Mouse (Mus musculus): Measurements from ENCODE around the gene Paqr6. TPM values are rescaled to one million over a fixed set of nuclear protein-coding genes. Genes with fewer than 3 reads are reported as not detected.

Paqr6 gene
- polyA plus RNA-seq, 1 experiment from 2014 or later, result 19.9 TPM

DNA sequence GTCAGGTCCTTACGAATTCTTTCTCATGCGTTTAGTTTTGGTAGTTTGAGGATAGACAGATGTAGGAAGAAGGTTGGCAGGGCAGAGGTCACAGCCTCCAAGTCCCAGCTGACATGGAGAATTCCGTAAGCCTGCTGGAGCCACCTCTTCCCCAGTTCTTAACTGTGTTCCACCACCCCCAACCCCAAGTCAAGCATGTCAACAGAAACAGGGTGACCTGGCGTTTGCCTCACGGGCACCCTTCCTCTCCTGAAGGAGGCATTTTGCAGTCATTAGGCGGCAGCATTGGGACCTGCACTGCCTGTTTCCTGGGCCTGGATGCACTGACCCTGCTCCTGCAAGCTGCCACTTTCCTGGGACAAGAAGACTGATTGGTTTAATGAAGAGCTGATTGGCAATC, 53.6 kb downstream of the Paqr6 start:
- Histone ChIP-seq H3K36me3 (ENCODE audit: control insufficient read depth, insufficient read depth, low read length) (peaks cover 17% of the 10 kb centered on the region; the same call in 1 of the 2 replicates), H3K4me3 (replicated peaks; ENCODE audit: low read length) (no peak overlapping the region), H3K9ac (ENCODE audit: low read length) (no peak overlapping the region), H3K4me2 (ENCODE audit: low read depth, low read length) (no peak overlapping the region), H3K27ac (ENCODE audit: low read length) (no peak overlapping the region), H3K27me3 (ENCODE audit: control insufficient read depth, insufficient read depth, low read length) (no peaks in the 10 kb centered on the region), H3K9me3 (replicated peaks; ENCODE audit: control insufficient read depth, low read length) (no peaks in the 10 kb centered on the region), H3K4me1 (ENCODE audit: control insufficient read depth, insufficient read depth, low read length) (peaks cover 16% of the 10 kb centered on the region)
- ATAC-seq (ENCODE audit: insufficient read depth, low FRiP score), result no peak
- 65% methylated on average over 6 of the region's 6 CpGs for WGBS

Other genes with a start within 250 kb of the Paqr6 start
- gene Mef2d, start 222.2 kb upstream of the Paqr6 start, polyA plus RNA-seq (2015; fragmentation: Nextera tagmentation; extraction: Ambion mirVana), result 15.4 and 18.2 TPM in 2 replicates
- 11.7 and 15.0 TPM in 2 replicates for gene Rhbg, start 109.9 kb upstream of the Paqr6 start, polyA plus RNA-seq (2015; fragmentation: Nextera tagmentation; extraction: Ambion mirVana)
- 0.53 and 2.2 TPM in 2 replicates for gene Gm38392, start 77.4 kb upstream of the Paqr6 start, polyA plus RNA-seq (2015; fragmentation: Nextera tagmentation; extraction: Ambion mirVana)
- 10.0 and 12.0 TPM in 2 replicates for gene Tsacc, start 67.6 kb upstream of the Paqr6 start, polyA plus RNA-seq (2015; fragmentation: Nextera tagmentation; extraction: Ambion mirVana)
- 424 and 435 TPM in 2 replicates for gene Cct3, start 67.5 kb upstream of the Paqr6 start, polyA plus RNA-seq (2015; fragmentation: Nextera tagmentation; extraction: Ambion mirVana)
- 191 and 207 TPM in 2 replicates for gene Glmp, start 39.6 kb upstream of the Paqr6 start, polyA plus RNA-seq (2015; fragmentation: Nextera tagmentation; extraction: Ambion mirVana)
- 41.3 and 58.9 TPM in 2 replicates for gene Tmem79, start 28.4 kb upstream of the Paqr6 start, polyA plus RNA-seq (2015; fragmentation: Nextera tagmentation; extraction: Ambion mirVana)
- gene Smg5, start 28.3 kb upstream of the Paqr6 start, polyA plus RNA-seq (2015; fragmentation: Nextera tagmentation; extraction: Ambion mirVana), result 40.0 and 42.9 TPM in 2 replicates
- gene Bglap3, start 8.2 kb downstream of the Paqr6 start, polyA plus RNA-seq (2015; fragmentation: Nextera tagmentation; extraction: Ambion mirVana), result 9.8 and 26.1 TPM in 2 replicates
- gene Bglap2, start 14.1 kb downstream of the Paqr6 start, polyA plus RNA-seq (2015; fragmentation: Nextera tagmentation; extraction: Ambion mirVana), result 4.4 and 12.2 TPM in 2 replicates
- gene Bglap, start 19.9 kb downstream of the Paqr6 start, polyA plus RNA-seq (2015; fragmentation: Nextera tagmentation; extraction: Ambion mirVana), result not detected in 2 replicates
- gene Pmf1, start 45.7 kb downstream of the Paqr6 start, polyA plus RNA-seq (2015; fragmentation: Nextera tagmentation; extraction: Ambion mirVana), result 98.9 and 104 TPM in 2 replicates
- 18.0 and 20.0 TPM in 2 replicates for gene Slc25a44, start 60.6 kb downstream of the Paqr6 start, polyA plus RNA-seq (2015; fragmentation: Nextera tagmentation; extraction: Ambion mirVana)
- 33.1 and 38.4 TPM in 2 replicates for gene Sema4a, start 96.6 kb downstream of the Paqr6 start, polyA plus RNA-seq (2015; fragmentation: Nextera tagmentation; extraction: Ambion mirVana)
- 266 and 298 TPM in 2 replicates for gene Lmna, start 145.4 kb downstream of the Paqr6 start, polyA plus RNA-seq (2015; fragmentation: Nextera tagmentation; extraction: Ambion mirVana)
- gene Mex3a, start 167.8 kb downstream of the Paqr6 start, polyA plus RNA-seq (2015; fragmentation: Nextera tagmentation; extraction: Ambion mirVana), result 9.9 and 11.4 TPM in 2 replicates
- 144 and 197 TPM in 2 replicates for gene Rab25, start 183.7 kb downstream of the Paqr6 start, polyA plus RNA-seq (2015; fragmentation: Nextera tagmentation; extraction: Ambion mirVana)
- 188 and 190 TPM in 2 replicates for gene Lamtor2, start 188.5 kb downstream of the Paqr6 start, polyA plus RNA-seq (2015; fragmentation: Nextera tagmentation; extraction: Ambion mirVana)
- 33.3 and 34.0 TPM in 2 replicates for gene Ubqln4, start 189.2 kb downstream of the Paqr6 start, polyA plus RNA-seq (2015; fragmentation: Nextera tagmentation; extraction: Ambion mirVana)
- 307 and 360 TPM in 2 replicates for gene Ssr2, start 211.3 kb downstream of the Paqr6 start, polyA plus RNA-seq (2015; fragmentation: Nextera tagmentation; extraction: Ambion mirVana)
- 75.4 and 81.3 TPM in 2 replicates for gene Arhgef2, start 241.4 kb downstream of the Paqr6 start, polyA plus RNA-seq (2015; fragmentation: Nextera tagmentation; extraction: Ambion mirVana)

All from stomach, embryonic 16.5 days (tissue).